Mouse (Mus musculus) forebrain, embryonic 13.5 days (tissue): Measurements from ENCODE around the gene Kirrel. TPM values are rescaled to one million over a fixed set of nuclear protein-coding genes. Genes with fewer than 3 reads are reported as not detected.
A peak's percentile ranks its signal among the peaks of the same experiment; 100 is the strongest.

Experiments
- ATAC-seq: fragments of 200-750 bp; cut with Nextera tagmentation; 2 replicates; pipeline ENCODE4 v1.8.0; 2017
- H3K27ac ChIP-seq: fragments of 300-500 bp; sonication (generic); 2 replicates; pipeline ENCODE4 v1.5.1; 2015; ENCODE audit warnings: inconsistent platforms, mild to moderate bottlenecking, moderate library complexity
- H3K27me3 ChIP-seq: fragments of 300-500 bp; sonication (generic); 2 replicates; pipeline ENCODE4 v1.6.1; 2015; ENCODE audit warnings: mild to moderate bottlenecking, inconsistent platforms
- H3K36me3 ChIP-seq: fragments of 300-500 bp; sonication (generic); 2 replicates; pipeline ENCODE4 v1.6.1; 2015; ENCODE audit warnings: mild to moderate bottlenecking, inconsistent platforms; ENCODE audit not compliant: poor library complexity, severe bottlenecking
- H3K4me1 ChIP-seq: fragments of 300-500 bp; sonication (generic); 2 replicates; pipeline ENCODE4 v1.6.1; 2015; ENCODE audit warnings: inconsistent platforms
- H3K4me2 ChIP-seq: fragments of 300-500 bp; sonication (generic); 2 replicates; pipeline ENCODE4 v1.6.1; 2015; ENCODE audit warnings: inconsistent platforms, mild to moderate bottlenecking, moderate library complexity
- H3K4me3 ChIP-seq: fragments of 300-500 bp; sonication (generic); 2 replicates; pipeline ENCODE4 v1.5.1; 2015; ENCODE audit warnings: mild to moderate bottlenecking, inconsistent platforms
- H3K9ac ChIP-seq: fragments of 300-500 bp; sonication (generic); 2 replicates; pipeline ENCODE4 v1.6.1; 2015; ENCODE audit warnings: mild to moderate bottlenecking, inconsistent platforms
- H3K9me3 ChIP-seq: fragments of 300-500 bp; sonication (generic); replicated peaks from 2 replicates; pipeline ENCODE4 v1.6.1; 2016; ENCODE audit warnings: inconsistent platforms
- WGBS: fragments of 180-500 bp; shearing (Covaris S2); methylation state at CpG from one replicate; pipeline ENCODE4 v1.1.7; 2015; 5-methylcytosine and 5-hydroxymethylcytosine counted together
- polyA plus RNA-seq: library from polyadenylated mRNA; unstranded; fragments of >200 nt; fragmentation: Nextera tagmentation; extraction: Ambion mirVana; gene quantifications from 2 replicates; pipeline ENCODE4 v1.2.1, GENCODE M21; 2015

Kirrel gene
- polyA plus RNA-seq, 1 experiment from 2014 or later: 5.8 TPM

GRCm38 (mm10) chr3:87175438-87175815 lies 880 bp upstream of the Kirrel start:
- 57% methylated on average over 3 of the region's 3 CpGs for WGBS
- Histone ChIP-seq H3K4me2 (peak overlapping the region; percentile 82), H3K4me1 (peaks cover 34% of the 10 kb centered on the region), H3K27me3 (0 out of 2 replicates have a peak, but pooled peaks cover 6% of the 10 kb centered on the region), H3K36me3 (no peaks in the 10 kb centered on the region), H3K9me3 (no peaks in the 10 kb centered on the region), H3K9ac (no peak overlapping the region), H3K4me3 (no peak overlapping the region), H3K27ac (no peak overlapping the region)
- no peak for ATAC-seq

- H3K27me3 ChIP-seq: 0 out of 2 replicates have a peak, but pooled peaks cover 6% of the 10 kb centered on the region
- H3K27ac ChIP-seq: peak overlapping the region; percentile 68
- ATAC-seq: no peak; the same call in 1 of the 2 replicates
- H3K4me1 ChIP-seq: peaks cover 38% of the 10 kb centered on the region
- H3K36me3 ChIP-seq: no peaks in the 10 kb centered on the region
- peak overlapping the region; percentile 82 for H3K9ac ChIP-seq
- H3K9me3 ChIP-seq: no peaks in the 10 kb centered on the region
- H3K4me2 ChIP-seq: peak overlapping the region; percentile 82
- peak overlapping the region; percentile 55 for H3K4me3 ChIP-seq
- WGBS: 2% methylated on average over 25 of the region's 25 CpGs
These were observed 356 bp upstream of the Kirrel start for GRCm38 (mm10) chr3:87174769-87175437.

- Histone ChIP-seq H3K27me3 (0 out of 2 replicates have a peak, but pooled peaks cover 6% of the 10 kb centered on the region), H3K4me1 (peaks cover 50% of the 10 kb centered on the region), H3K9ac (peak overlapping the region; percentile 82), H3K4me2 (peak overlapping the region; percentile 82), H3K36me3 (no peaks in the 10 kb centered on the region), H3K4me3 (peak overlapping the region; percentile 55), H3K27ac (peak overlapping the region; percentile 68), H3K9me3 (no peaks in the 10 kb centered on the region)
- ATAC-seq: no peak
- WGBS: 0% methylated on average over 8 of the region's 8 CpGs
These were observed 961 bp downstream of the Kirrel start for GRCm38 (mm10) chr3:87173486-87174085.

GRCm38 (mm10) chr3:87173103-87173444 lies 1.5 kb downstream of the Kirrel start:
- peak overlapping the region; percentile 82 for H3K4me2 ChIP-seq
- H3K9ac ChIP-seq: peak overlapping the region; percentile 82
- 0% methylated on average over 2 of the region's 2 CpGs for WGBS
- H3K4me3 ChIP-seq: peak overlapping the region; percentile 55
- ATAC-seq: 0 out of 2 replicates have a peak, but pooled peaks have one; percentile 2
- H3K4me1 ChIP-seq: peaks cover 50% of the 10 kb centered on the region
- H3K27me3 ChIP-seq: 0 out of 2 replicates have a peak, but pooled peaks cover 6% of the 10 kb centered on the region
- H3K27ac ChIP-seq: peak overlapping the region; percentile 68
- H3K9me3 ChIP-seq: no peaks in the 10 kb centered on the region
- no peaks in the 10 kb centered on the region for H3K36me3 ChIP-seq

GRCm38 (mm10) chr3:87172351-87173102 lies 2.0 kb downstream of the Kirrel start:
- H3K4me1 ChIP-seq: peaks cover 50% of the 10 kb centered on the region

GRCm38 (mm10) chr3:87171201-87172100 lies 3.1 kb downstream of the Kirrel start:
- no peaks in the 10 kb centered on the region for H3K9me3 ChIP-seq
- H3K4me1 ChIP-seq: peaks cover 50% of the 10 kb centered on the region
- ATAC-seq: no peak
- peak overlapping the region; percentile 82 for H3K9ac ChIP-seq
- no peaks in the 10 kb centered on the region for H3K36me3 ChIP-seq
- peak overlapping the region; percentile 55 for H3K4me3 ChIP-seq
- H3K27me3 ChIP-seq: no peaks in the 10 kb centered on the region
- H3K27ac ChIP-seq: peak overlapping the region; percentile 68
- WGBS: 31% methylated on average over 13 of the region's 13 CpGs
- H3K4me2 ChIP-seq: peak overlapping the region; percentile 82

More at GRCm38 (mm10) chr3:87172351-87173102, 2.0 kb downstream of the Kirrel start:
- Histone ChIP-seq H3K4me2 (peak overlapping the region; percentile 82), H3K4me3 (peak overlapping the region; percentile 55), H3K9me3 (no peaks in the 10 kb centered on the region), H3K36me3 (no peaks in the 10 kb centered on the region), H3K27ac (peak overlapping the region; percentile 68), H3K27me3 (0 out of 2 replicates have a peak, but pooled peaks cover 6% of the 10 kb centered on the region), H3K9ac (peak overlapping the region; percentile 82)
- WGBS: 2% methylated on average over 15 of the region's 15 CpGs
- ATAC-seq: 0 out of 2 replicates have a peak, but pooled peaks have one; percentile 0

- Histone ChIP-seq H3K4me2 (peak overlapping the region; percentile 2; the same call in 1 of the 2 replicates), H3K9ac (no peak overlapping the region), H3K36me3 (no peaks in the 10 kb centered on the region), H3K9me3 (no peaks in the 10 kb centered on the region), H3K4me3 (no peak overlapping the region), H3K27ac (no peak overlapping the region), H3K27me3 (no peaks in the 10 kb centered on the region), H3K4me1 (peaks cover 66% of the 10 kb centered on the region)
- no peak for ATAC-seq
- WGBS: 49% methylated on average over 5 of the region's 5 CpGs
These were observed 5.0 kb downstream of the Kirrel start for GRCm38 (mm10) chr3:87169402-87170015.

- Histone ChIP-seq H3K9me3 (no peaks in the 10 kb centered on the region), H3K4me3 (no peak overlapping the region), H3K27me3 (no peaks in the 10 kb centered on the region), H3K9ac (no peak overlapping the region), H3K36me3 (no peaks in the 10 kb centered on the region), H3K27ac (no peak overlapping the region), H3K4me1 (peaks cover 70% of the 10 kb centered on the region), H3K4me2 (no peak overlapping the region)
- ATAC-seq: no peak
- 82% methylated on average over 7 of the region's 7 CpGs for WGBS
These were observed 5.8 kb downstream of the Kirrel start for GRCm38 (mm10) chr3:87168756-87169155.

GRCm38 (mm10) chr3:87167621-87168020 lies 6.9 kb downstream of the Kirrel start:
- no peaks in the 10 kb centered on the region for H3K9me3 ChIP-seq
- H3K27me3 ChIP-seq: no peaks in the 10 kb centered on the region
- H3K4me3 ChIP-seq: no peak overlapping the region
- H3K4me1 ChIP-seq: peaks cover 68% of the 10 kb centered on the region
- H3K27ac ChIP-seq: no peak overlapping the region
- no peaks in the 10 kb centered on the region for H3K36me3 ChIP-seq
- ATAC-seq: no peak
- H3K4me2 ChIP-seq: no peak overlapping the region
- H3K9ac ChIP-seq: no peak overlapping the region
- WGBS: 90% methylated on average over 6 of the region's 6 CpGs

- Histone ChIP-seq H3K4me3 (no peak overlapping the region), H3K9ac (0 out of 2 replicates have a peak overlapping the region, but pooled peaks have one; percentile 46), H3K27ac (no peak overlapping the region; the same call in 1 of the 2 replicates), H3K27me3 (no peaks in the 10 kb centered on the region), H3K4me2 (peak overlapping the region; percentile 12; the same call in 1 of the 2 replicates), H3K9me3 (no peaks in the 10 kb centered on the region), H3K4me1 (peaks cover 67% of the 10 kb centered on the region), H3K36me3 (0 out of 2 replicates have a peak, but pooled peaks cover under 1% of the 10 kb centered on the region)
- WGBS: 21% methylated on average over 8 of the region's 8 CpGs
- ATAC-seq: no peak
These were observed 9.2 kb downstream of the Kirrel start for GRCm38 (mm10) chr3:87165291-87165881.
